Mouse (Mus musculus): ENCODE data around the gene Arhgef28. TPM values are rescaled to one million over a fixed set of nuclear protein-coding genes. Genes with fewer than 3 reads are reported as not detected.

Gene Arhgef28
- 27.0 and 38.7 TPM in 2 replicates for total RNA-seq (2014; rRNA removed)
- polyA plus RNA-seq (2015; fragmentation: Nextera tagmentation; extraction: Ambion mirVana), result 23.1 and 33.9 TPM in 2 replicates

- ATAC-seq (peak; percentile 75), DNase-seq (peak; percentile 45)
- Histone ChIP-seq H3K4me3 (ENCODE audit: low read depth, low read length) (peak within 1 kb of the TSS; percentile 74), H3K27ac (ENCODE audit: low read depth, low read length) (peak within 1 kb of the TSS; percentile 40; the same call in 1 of the 2 replicates), H3K4me2 (ENCODE audit: low read depth) (peak within 1 kb of the TSS; percentile 94), H3K27me3 (ENCODE audit: insufficient read depth, low read length) (no peaks in the 10 kb centered on the region; the same call in 1 of the 2 replicates), H3K9ac (peak within 1 kb of the TSS; percentile 79), H3K4me1 (ENCODE audit: insufficient read depth) (no peaks in the 10 kb centered on the region), H3K36me3 (ENCODE audit: insufficient read depth) (no peaks in the 10 kb centered on the region), H3K9me3 (ENCODE audit: low read length) (no peaks in the 10 kb centered on the region)
- peak; percentile 64 for TF ChIP-seq CTCF (IDR thresholded peaks at IDR 0.05; ENCODE audit: low read depth)
- WGBS, result 6% methylated on average over 58 of the region's 76 CpGs
Measured at GRCm38 (mm10) chr13:98205771-98206545, at the start of gene Arhgef28. Gene Arhgef28 (minus strand): TSS chr13:98206439.

- Histone ChIP-seq H3K4me3 (ENCODE audit: low read depth, low read length) (no peak overlapping the region), H3K9me3 (ENCODE audit: low read length) (no peaks in the 10 kb centered on the region), H3K27me3 (ENCODE audit: insufficient read depth, low read length) (no peaks in the 10 kb centered on the region), H3K4me2 (ENCODE audit: low read depth) (no peak overlapping the region), H3K4me1 (ENCODE audit: insufficient read depth) (no peaks in the 10 kb centered on the region), H3K27ac (ENCODE audit: low read depth, low read length) (no peak overlapping the region), H3K9ac (no peak overlapping the region), H3K36me3 (ENCODE audit: insufficient read depth) (peaks cover 70% of the 10 kb centered on the region)
- DNase-seq (peak; percentile 30), ATAC-seq (peak; percentile 86)
- WGBS, result 68% methylated on average over 9 of the region's 9 CpGs
- TF ChIP-seq CTCF (IDR thresholded peaks at IDR 0.05; ENCODE audit: low read depth), result peak; percentile 53
Measured at GRCm38 (mm10) chr13:98254921-98255320, 48.7 kb upstream of the Arhgef28 start.

DNA sequence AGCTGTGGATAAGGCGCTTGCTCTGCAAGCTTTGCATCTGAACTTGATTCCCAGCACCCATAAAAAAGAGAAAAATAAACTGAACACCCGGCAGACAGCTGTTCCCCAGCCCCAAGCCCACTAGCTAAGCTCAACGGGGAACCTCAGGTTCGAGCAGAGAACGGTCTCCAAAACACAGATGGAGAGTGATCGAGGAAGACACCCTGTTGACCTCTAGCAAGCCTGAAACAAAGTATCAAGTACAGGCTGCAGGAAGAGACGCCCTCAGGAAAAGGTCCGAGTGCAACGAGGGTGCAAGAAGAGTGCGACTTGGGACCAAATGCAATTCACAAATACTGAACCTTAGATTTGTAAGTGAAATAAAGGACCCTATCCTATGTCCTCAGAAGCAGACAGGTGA lies 43.4 kb upstream of the Arhgef28 start:
- no peak for DNase-seq
- no peak for ATAC-seq
- Histone ChIP-seq H3K9me3 (ENCODE audit: low read length) (no peaks in the 10 kb centered on the region), H3K4me3 (ENCODE audit: low read depth, low read length) (no peak overlapping the region), H3K36me3 (ENCODE audit: insufficient read depth) (peaks cover 63% of the 10 kb centered on the region), H3K4me2 (ENCODE audit: low read depth) (no peak overlapping the region), H3K27ac (ENCODE audit: low read depth, low read length) (no peak overlapping the region), H3K27me3 (ENCODE audit: insufficient read depth, low read length) (no peaks in the 10 kb centered on the region), H3K9ac (no peak overlapping the region), H3K4me1 (ENCODE audit: insufficient read depth) (no peaks in the 10 kb centered on the region)
- TF ChIP-seq CTCF (IDR thresholded peaks at IDR 0.05; ENCODE audit: low read depth), result no peak
- WGBS, result 92% methylated on average over 10 of the region's 10 CpGs

DNA sequence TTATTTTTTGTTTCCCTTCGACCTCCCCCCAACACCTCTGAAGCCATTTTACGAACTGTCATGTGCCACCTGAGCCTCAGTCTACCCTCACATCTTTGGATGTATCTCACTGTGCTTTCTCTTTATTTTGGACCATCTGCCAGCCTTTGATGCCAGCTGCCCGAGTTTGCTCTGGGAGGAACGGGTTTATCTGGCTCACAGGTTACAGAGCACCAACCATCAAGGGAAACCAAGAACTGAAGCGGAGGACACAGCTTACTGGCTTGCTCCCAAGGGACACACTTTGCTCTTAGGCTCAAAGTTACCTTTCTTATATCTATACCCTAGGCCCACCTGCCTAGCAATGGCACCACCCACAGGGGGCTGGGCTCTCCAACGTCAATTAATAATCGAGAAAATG lies 39.1 kb upstream of the Arhgef28 start:
- Histone ChIP-seq H3K4me2 (ENCODE audit: low read depth) (no peak overlapping the region), H3K27me3 (ENCODE audit: insufficient read depth, low read length) (no peaks in the 10 kb centered on the region), H3K4me1 (ENCODE audit: insufficient read depth) (no peaks in the 10 kb centered on the region), H3K9ac (no peak overlapping the region), H3K4me3 (ENCODE audit: low read depth, low read length) (no peak overlapping the region), H3K9me3 (ENCODE audit: low read length) (no peaks in the 10 kb centered on the region), H3K27ac (ENCODE audit: low read depth, low read length) (no peak overlapping the region), H3K36me3 (ENCODE audit: insufficient read depth) (peaks cover 31% of the 10 kb centered on the region)
- DNase-seq, result no peak
- 64% methylated on average over 7 of the region's 7 CpGs for WGBS
- ATAC-seq, result no peak
- TF ChIP-seq CTCF (IDR thresholded peaks at IDR 0.05; ENCODE audit: low read depth), result no peak

GRCm38 (mm10) chr13:98244571-98245350 lies 38.5 kb upstream of the Arhgef28 start:
- Histone ChIP-seq H3K9me3 (ENCODE audit: low read length) (no peaks in the 10 kb centered on the region), H3K4me3 (ENCODE audit: low read depth, low read length) (no peak overlapping the region), H3K27ac (ENCODE audit: low read depth, low read length) (no peak overlapping the region), H3K36me3 (ENCODE audit: insufficient read depth) (peaks cover 25% of the 10 kb centered on the region), H3K27me3 (ENCODE audit: insufficient read depth, low read length) (no peaks in the 10 kb centered on the region), H3K4me2 (ENCODE audit: low read depth) (no peak overlapping the region), H3K9ac (no peak overlapping the region), H3K4me1 (ENCODE audit: insufficient read depth) (no peaks in the 10 kb centered on the region)
- ATAC-seq (no peak), DNase-seq (no peak)
- no peak for TF ChIP-seq CTCF (IDR thresholded peaks at IDR 0.05; ENCODE audit: low read depth)
- WGBS, result 57% methylated on average over 5 of the region's 5 CpGs

DNA sequence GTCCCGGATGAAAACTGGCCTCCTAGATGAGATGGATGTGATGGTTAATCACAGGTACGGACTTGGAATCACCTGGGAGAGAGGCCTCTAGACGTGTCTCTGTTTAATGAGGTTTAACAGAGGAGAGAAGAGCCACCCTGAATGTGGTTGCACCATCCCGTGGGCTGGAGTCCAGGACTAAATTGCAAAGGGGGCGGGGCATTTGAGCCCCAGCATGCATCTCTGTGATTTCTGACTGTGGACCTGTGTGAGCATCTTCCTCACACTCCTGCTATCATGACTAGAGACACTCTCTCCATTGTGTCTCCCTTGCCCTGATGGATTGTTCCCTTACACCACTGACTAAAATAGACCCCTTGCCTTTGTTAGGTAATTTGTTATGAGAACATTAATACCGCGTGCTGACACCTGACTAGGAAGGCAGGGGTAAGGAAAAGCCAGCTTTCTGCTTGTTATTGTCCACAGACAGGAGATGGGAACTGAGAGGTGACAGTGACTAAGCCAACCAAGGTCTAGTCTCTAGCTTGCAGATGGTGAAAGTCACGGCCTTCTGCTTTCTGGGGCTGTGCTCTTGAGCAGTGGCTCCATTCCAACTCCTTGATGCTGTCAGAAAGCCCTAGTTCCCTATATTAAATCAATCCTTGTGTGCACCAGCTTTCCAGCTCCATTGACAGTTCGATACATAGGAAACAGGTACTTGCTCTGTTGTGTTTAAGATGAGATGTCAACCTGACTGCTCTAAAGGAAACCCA lies 35.5 kb upstream of the Arhgef28 start:
- Histone ChIP-seq H3K4me1 (ENCODE audit: insufficient read depth) (no peaks in the 10 kb centered on the region), H3K4me2 (ENCODE audit: low read depth) (no peak overlapping the region), H3K9me3 (ENCODE audit: low read length) (no peaks in the 10 kb centered on the region), H3K36me3 (ENCODE audit: insufficient read depth) (no peaks in the 10 kb centered on the region), H3K27ac (ENCODE audit: low read depth, low read length) (no peak overlapping the region), H3K27me3 (ENCODE audit: insufficient read depth, low read length) (no peaks in the 10 kb centered on the region), H3K9ac (no peak overlapping the region), H3K4me3 (ENCODE audit: low read depth, low read length) (no peak overlapping the region)
- WGBS, result 68% methylated on average over 9 of the region's 9 CpGs
- no peak for ATAC-seq
- TF ChIP-seq CTCF (IDR thresholded peaks at IDR 0.05; ENCODE audit: low read depth), result no peak
- DNase-seq, result no peak

Data from forebrain, postnatal 0 days (tissue).